Mouse (Mus musculus) megakaryocyte, adult 5-6 weeks (primary cell): Measurements from ENCODE around the gene Gpr156. TPM values are rescaled to one million over a fixed set of nuclear protein-coding genes. Genes with fewer than 3 reads are reported as not detected.
"Not testable (repeated sequence)": the region's sequence is repeated elsewhere in the genome, so short reads cannot be mapped to it uniquely, and the experiment has no call there.

Experiments
- ATAC-seq: 2 replicates; pipeline ENCODE4 v1.8.0; 2016; ENCODE audit warnings: mild to moderate bottlenecking, inconsistent platforms; ENCODE audit not compliant: poor library complexity, severe bottlenecking
- total RNA-seq, 2 experiments: library from RNA; stranded (forward) in 1 of 2; stranded (reverse) in 1 of 2; fragments of 153-499, 151-499 nt in 1 of 2; fragments of 221-1000, 200-1000 nt in 1 of 2; gene quantifications; 2 replicates each; pipeline versions ENCODE4 v1.2.3 to v1.2.4; 2015 to 2017

The Gpr156 gene
- total RNA-seq, 2 experiments from 2014 or later: not detected

GRCm38 (mm10) chr16:37997771-37998170 lies 81.5 kb downstream of the Gpr156 start:
- no peak for ATAC-seq

- ATAC-seq: no peak
These were observed 83.5 kb downstream of the Gpr156 start for GRCm38 (mm10) chr16:37999762-38000161.

GRCm38 (mm10) chr16:38000178-38000577 lies 83.9 kb downstream of the Gpr156 start:
- ATAC-seq: no peak

GRCm38 (mm10) chr16:38001766-38002165 lies 85.5 kb downstream of the Gpr156 start:
- ATAC-seq: no peak

DNA sequence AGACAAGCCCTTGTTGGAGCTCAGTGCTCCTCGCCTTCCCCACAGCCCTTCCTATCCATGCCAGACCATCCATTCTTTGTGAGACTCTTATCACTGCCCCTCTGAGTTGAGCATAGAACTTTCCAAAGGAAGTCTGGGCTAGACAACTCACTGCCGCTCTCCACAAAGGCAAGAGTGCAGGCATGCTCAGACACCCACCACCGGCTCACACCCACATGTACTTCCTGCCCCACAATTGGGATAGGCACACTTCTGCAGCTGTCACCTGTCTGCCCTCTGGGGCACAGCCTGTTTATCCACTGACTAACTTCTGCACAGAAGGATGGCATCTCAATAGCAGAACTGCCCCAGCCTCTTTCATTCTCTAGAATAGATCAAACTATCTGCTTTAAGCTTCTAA lies 86.2 kb downstream of the Gpr156 start:
- ATAC-seq: no peak

DNA sequence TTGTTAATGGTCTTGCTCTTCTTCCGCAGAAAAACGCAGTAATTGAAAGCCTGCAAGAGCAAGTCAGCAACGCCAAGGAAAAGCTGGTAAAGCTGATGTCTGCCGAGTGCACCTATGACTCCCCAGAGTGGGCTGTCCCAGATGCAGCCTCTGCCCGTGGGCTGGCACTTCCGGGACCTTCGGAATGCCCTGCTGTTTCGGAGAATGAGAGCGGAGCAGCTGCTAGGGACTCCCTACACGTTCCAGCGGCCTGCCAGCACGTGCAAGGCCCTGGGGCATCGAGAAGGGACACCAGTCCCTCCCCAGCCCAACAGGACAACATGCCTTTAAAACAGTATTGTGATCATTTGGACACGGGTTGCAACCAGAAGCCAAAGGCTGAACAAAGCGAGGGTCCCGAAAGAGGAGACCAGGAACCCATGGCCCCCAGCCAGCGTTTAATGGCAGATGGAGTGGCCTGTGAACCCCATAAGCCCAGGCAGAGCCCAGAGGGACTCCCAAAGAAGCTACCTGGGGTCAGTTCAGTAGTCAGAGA lies 88.3 kb downstream of the Gpr156 start:
- ATAC-seq: no peak

GRCm38 (mm10) chr16:38005471-38005870 lies 89.2 kb downstream of the Gpr156 start:
- no peak for ATAC-seq

DNA sequence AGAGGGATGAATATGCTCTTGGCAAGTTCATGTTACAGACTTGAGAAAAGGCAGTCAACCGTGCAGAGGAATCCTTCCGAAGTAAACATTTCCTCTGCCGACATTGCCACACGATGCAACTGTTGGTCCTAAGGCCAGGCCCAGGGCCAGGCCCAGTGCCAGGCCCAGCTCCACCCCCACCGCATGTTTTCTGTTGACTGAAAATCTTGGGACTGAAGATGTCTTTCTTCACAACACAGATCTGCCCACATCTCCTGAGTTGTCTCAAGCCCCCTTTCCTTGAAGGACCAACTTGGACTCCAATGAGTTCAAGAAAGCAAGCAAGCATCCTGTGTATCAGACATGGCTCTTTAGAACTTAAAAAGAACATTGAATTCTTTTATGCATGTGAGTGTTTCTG lies 92.1 kb downstream of the Gpr156 start:
- ATAC-seq: no peak

DNA sequence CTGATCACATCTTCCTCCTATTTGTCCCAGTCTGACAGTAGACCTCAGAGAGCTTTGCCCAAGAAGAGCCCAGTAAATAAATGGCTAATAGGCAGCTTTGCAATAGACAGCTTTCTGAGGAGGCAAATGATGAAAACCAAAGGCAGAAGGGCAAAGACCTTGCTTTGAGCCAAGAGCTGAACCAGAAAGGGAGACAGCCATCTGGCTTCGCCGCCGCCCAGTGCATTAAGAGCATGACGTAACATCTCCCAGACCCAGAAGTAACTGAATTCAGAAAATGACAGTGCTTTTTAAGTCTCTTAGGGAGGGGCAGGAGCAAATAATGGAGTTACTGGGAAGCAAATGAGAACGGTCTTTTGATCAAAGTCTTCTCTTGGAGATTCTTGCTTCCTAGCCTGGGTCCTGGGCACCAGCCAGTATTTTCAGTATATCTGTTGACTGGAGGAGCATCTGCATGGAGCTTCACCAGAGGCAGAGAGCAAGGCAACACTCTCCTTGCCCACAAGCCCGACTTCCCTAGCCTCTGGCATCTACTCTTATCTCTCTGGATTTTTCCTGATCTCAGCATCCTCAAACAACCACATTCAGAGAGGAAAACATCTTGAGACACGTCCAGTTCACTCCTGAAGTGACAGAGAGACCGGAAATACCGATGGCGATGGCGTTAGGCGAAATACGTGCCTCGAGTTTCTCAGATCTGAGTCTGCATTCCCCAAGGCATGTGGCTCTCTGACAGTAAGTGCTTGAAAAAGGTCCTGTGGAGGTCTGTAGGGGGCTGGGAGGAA lies 92.9 kb downstream of the Gpr156 start:
- ATAC-seq: no peak

GRCm38 (mm10) chr16:38011486-38011885 lies 95.2 kb downstream of the Gpr156 start:
- no peak for ATAC-seq

DNA sequence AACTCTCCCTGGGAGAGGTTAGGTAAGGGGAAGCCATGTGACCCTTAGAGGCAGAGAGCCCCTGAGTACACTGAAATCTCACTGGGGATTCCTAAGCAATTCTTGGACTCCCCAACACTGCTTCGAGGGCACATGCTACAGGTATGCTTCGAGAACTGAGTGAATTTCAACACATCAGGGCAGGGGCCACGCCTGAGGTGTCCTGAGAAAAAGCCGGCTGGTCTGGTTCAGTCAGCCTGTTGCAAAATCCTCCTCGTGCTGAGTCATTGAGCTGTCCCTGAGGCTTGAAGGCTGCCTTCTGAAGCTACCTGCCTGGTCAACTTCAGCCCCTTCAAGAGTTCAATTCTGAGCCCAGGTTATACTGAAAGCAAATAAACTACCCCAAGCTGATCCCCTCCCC lies 96.1 kb downstream of the Gpr156 start:
- peak; percentile 81 for ATAC-seq

DNA sequence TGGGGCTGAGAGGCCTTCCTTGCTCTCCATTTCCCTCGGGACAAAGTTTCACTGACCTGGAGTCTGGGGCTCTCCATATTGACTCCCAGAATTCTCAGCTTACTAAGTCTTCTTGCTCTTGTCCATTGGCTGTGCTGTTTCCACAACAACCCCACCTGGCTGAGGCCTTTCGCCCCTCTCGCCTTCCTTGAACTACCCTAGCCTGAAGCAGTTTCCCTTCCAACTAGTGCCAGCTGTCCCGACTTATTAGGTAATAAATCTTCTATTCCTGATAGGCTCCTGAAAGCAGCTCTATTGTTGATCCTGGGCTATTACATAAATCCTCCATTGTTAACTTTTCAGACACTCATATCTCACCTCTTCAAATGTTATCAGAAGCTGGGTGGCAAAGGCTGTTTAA lies 96.6 kb downstream of the Gpr156 start:
- ATAC-seq: no peak

GRCm38 (mm10) chr16:38014951-38015350 lies 98.7 kb downstream of the Gpr156 start:
- ATAC-seq: no peak

DNA sequence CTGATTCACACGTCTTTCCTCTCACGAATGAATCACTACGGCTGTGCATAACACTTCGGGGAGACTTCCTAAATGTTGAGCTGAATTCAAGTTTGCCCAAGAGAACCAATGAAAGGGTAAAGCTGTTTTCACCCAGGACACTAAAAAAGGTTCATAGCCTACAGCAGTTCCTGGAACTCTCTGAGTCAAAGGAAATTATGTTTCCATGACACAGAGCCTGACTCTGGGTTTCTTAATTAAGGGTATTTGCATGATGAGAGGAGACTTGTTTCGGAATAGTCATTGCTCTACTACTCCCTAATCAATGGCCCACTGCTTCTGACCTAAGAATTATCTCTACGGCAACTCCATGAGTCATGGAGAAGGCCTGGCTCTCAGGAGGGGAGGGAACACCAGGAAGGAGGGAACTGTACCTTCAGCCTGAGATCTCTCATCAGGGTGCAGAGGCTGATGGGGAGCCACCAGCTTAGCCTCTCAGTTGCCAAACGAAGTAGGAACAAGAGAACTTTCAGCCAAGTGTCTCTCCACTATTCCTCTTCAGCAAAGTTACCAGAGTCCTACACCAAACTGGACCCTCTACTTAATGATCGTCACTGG lies 100.7 kb downstream of the Gpr156 start:
- ATAC-seq: no peak

- ATAC-seq: no peak
These were observed 101.7 kb downstream of the Gpr156 start for GRCm38 (mm10) chr16:38017958-38018376.

GRCm38 (mm10) chr16:38032644-38033043 lies 116.3 kb downstream of the Gpr156 start:
- ATAC-seq: no peak

- ATAC-seq: no peak
These were observed 116.8 kb downstream of the Gpr156 start for GRCm38 (mm10) chr16:38033071-38033470.

GRCm38 (mm10) chr16:38038101-38038500 lies 121.8 kb downstream of the Gpr156 start:
- not testable (repeated sequence) for ATAC-seq

DNA sequence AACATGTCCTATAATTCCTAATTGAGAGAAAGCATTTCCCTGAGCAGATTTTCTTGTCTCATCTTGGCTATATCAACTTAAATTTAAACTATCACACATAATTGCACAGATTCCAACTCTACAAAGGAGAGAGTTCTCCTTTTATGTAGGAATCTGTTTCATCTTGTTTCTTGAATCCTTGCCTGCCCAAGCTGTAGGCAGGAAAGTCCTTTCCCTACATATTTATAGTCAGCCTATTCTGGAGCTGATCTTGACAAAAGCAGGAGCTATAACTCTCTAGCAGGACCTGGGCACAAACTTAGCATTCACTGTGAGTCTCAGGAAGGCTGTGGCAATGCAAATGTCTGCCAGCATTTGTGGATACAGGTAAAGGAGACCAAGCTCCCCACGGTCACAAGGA lies 125.9 kb downstream of the Gpr156 start:
- no peak for ATAC-seq

DNA sequence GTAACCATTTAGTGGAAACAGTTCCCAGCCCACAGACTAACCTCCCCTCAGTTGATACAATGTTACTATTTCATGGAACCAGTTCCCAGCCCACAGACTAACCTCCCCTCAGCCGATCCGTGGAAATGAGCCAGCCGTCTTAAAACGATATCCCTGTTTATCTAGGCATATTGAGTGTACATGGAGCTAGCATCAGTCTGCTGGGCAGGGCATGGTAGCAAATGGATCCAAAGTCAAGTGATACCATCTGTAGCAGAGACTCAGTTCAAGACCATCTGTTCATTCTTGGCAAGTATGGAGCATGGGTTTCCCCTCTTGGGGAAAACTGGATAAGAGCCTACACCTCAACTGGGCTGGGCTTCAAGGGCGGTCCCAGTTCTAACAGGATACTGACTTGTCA lies 128.3 kb downstream of the Gpr156 start:
- no peak for ATAC-seq

GRCm38 (mm10) chr16:38047781-38048558 lies 131.7 kb downstream of the Gpr156 start:
- no peak for ATAC-seq
